Mouse (Mus musculus) C2C12 (cell line): Measurements from ENCODE around the gene Asrgl1. TPM values are rescaled to one million over a fixed set of nuclear protein-coding genes. Genes with fewer than 3 reads are reported as not detected.
"Not testable (repeated sequence)": the region's sequence is repeated elsewhere in the genome, so short reads cannot be mapped to it uniquely, and the experiment has no call there.

Experiments
- H3K27me3 ChIP-seq: one replicate; pipeline ENCODE4 v1.6.1; 2011; ENCODE audit not compliant: control insufficient read depth, insufficient read depth, insufficient read length
- H3K36me3 ChIP-seq: one replicate; pipeline ENCODE4 v1.6.1; 2011; ENCODE audit not compliant: control insufficient read depth, insufficient read depth
- H3K4me3 ChIP-seq: one replicate; pipeline ENCODE4 v1.5.1; 2011; ENCODE audit warnings: mild to moderate bottlenecking, control low read depth; ENCODE audit not compliant: poor library complexity, insufficient read depth, severe bottlenecking
- H3K79me2 ChIP-seq: one replicate; pipeline ENCODE4 v1.6.1; 2011; ENCODE audit not compliant: control insufficient read depth, insufficient read depth
- H3K79me3 ChIP-seq: one replicate; pipeline ENCODE4 v1.6.1; 2011; ENCODE audit warnings: low read depth, control low read depth
- H3ac ChIP-seq: one replicate; pipeline ENCODE3; 2011; ENCODE audit warnings: low read depth; ENCODE audit not compliant: control insufficient read depth, insufficient read length
- CEBPB ChIP-seq: IDR thresholded peaks from one replicate; pipeline ENCODE4 v1.6.1; 2011; ENCODE audit warnings: low read depth, mild to moderate bottlenecking, control low read depth, moderate library complexity
- CTCF ChIP-seq: IDR thresholded peaks from one replicate; pipeline ENCODE4 v1.5.1; 2011; ENCODE audit not compliant: control insufficient read depth, insufficient read depth, insufficient read length
- FOSL1 ChIP-seq: IDR thresholded peaks from one replicate; pipeline ENCODE4 v1.8.0; 2011; ENCODE audit warnings: mild to moderate bottlenecking, low read length; ENCODE audit not compliant: poor library complexity, insufficient read depth, severe bottlenecking
- MAX ChIP-seq: IDR thresholded peaks from one replicate; pipeline ENCODE4 v1.6.1; 2011; ENCODE audit warnings: mild to moderate bottlenecking, control low read depth
- MYOD1 ChIP-seq: IDR thresholded peaks from one replicate; pipeline ENCODE4 v1.6.1; 2011; ENCODE audit warnings: low read depth; ENCODE audit not compliant: control insufficient read depth, insufficient read length
- MYOG ChIP-seq: IDR thresholded peaks from one replicate; pipeline ENCODE4 v1.6.1; 2011; ENCODE audit not compliant: control insufficient read depth, insufficient read length; ENCODE audit errors: extremely low read depth
- USF1 ChIP-seq: IDR thresholded peaks from one replicate; pipeline ENCODE4 v1.6.1; 2011; ENCODE audit warnings: low read depth, mild to moderate bottlenecking, control low read depth, moderate library complexity
- long read RNA-seq, 2 experiments: library from polyadenylated mRNA; unstranded; transcript quantifications; one replicate each; pipeline ENCODE4 v2.0.0; 2019 to 2020
- polyA plus RNA-seq: library from polyadenylated mRNA; unstranded; fragments of >200 nt; fragmentation: generic; extraction: Trizol; gene quantifications from one replicate; pipeline ENCODE4 v1.2.1, GENCODE M21; 2012; ENCODE audit warnings: missing spikeins

Asrgl1 gene
- polyA plus RNA-seq = 4.1 TPM
- long read RNA-seq, experiment 1, full-length matches to known transcripts = 21 of 22 reads
- long read RNA-seq, experiment 1, partial matches to known transcripts = 1 of 22 reads
- long read RNA-seq, experiment 1, other reads (novel, unspliced or antisense) = 0 of 22 reads
- long read RNA-seq, experiment 2, full-length matches to known transcripts = 55 of 61 reads
- long read RNA-seq, experiment 2, partial matches to known transcripts = 2 of 61 reads
- long read RNA-seq, experiment 2, other reads (novel, unspliced or antisense) = 4 of 61 reads

DNA sequence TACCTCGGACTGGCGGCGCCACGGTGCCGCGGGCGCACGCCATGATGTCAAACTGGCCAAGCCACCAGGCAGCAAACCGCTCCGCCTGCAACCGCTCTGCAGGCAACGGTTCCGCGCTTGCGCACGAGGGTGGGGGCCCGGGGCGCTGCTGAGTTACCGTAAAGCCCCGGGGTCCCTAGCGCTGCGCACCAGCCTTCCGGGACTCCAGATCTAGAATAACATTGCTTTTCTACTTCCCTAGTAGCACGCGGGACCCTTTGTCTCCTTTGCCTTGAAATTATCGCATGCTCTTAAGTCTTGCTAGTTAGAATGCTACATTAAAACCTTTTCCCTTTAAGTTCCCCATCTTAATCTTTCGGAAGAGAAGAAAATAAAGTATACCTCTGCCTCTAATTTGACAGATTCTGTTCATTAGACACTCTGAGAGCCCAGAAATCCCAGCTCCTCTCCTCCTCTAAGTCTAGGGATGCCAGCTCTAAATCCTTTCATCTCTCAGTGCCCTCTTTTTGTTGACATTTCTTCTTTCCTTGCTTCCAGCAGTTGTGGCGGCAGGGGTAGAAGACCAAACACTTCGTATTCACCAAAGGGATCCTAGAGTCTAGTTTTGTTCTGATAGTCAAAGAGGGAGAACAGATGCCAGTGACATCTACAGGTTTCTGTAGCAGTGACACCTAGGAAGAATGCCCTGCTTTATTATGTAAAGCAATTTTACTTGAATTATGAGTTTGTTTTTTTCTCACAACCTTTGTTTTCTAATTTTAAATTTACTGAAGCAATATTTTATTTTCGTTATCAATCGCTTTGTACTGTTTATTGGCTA lies at the start of gene Asrgl1:
Asrgl1 (minus strand) TSS at position 125 of the 820 bp plus-strand sequence.
- peak within 1 kb of the TSS; percentile 70 for H3ac ChIP-seq
- TF ChIP-seq CTCF (no peak), MAX (peak; percentile 77)
- peak within 1 kb of the TSS; percentile 65 for H3K4me3 ChIP-seq
- H3K79me3 ChIP-seq = no peaks in the 10 kb centered on the region
- H3K79me2 ChIP-seq = no peaks in the 10 kb centered on the region
- no peaks in the 10 kb centered on the region for H3K36me3 ChIP-seq
- peaks cover 3% of the 10 kb centered on the region for H3K27me3 ChIP-seq

DNA sequence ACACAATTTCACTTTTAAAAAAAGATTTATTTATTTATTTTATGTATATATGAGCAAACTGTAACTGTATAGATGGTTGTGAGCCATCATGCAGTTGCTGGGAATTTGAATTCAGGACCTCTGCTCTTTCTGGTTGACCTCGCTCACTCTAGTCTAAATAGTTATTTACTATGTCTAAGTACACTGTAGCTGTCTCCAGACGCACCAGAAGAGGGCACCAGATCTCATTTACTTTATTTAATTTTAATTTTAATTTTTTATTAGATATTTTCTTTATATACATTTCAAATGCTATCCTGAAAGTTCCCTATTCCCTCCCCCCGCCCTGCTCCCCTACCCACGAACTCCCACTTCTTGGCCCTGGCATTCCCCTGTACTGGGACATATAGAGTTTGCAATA lies 10.8 kb upstream of the Asrgl1 start:
- H3ac ChIP-seq = no peak overlapping the region
- H3K36me3 ChIP-seq = no peaks in the 10 kb centered on the region
- H3K27me3 ChIP-seq = no peaks in the 10 kb centered on the region
- H3K79me3 ChIP-seq = no peaks in the 10 kb centered on the region
- no peaks in the 10 kb centered on the region for H3K79me2 ChIP-seq
- no peak overlapping the region for H3K4me3 ChIP-seq
- TF ChIP-seq CEBPB (no peak), USF1 (no peak), FOSL1 (no peak), CTCF (no peak), MYOD1 (no peak), MYOG (no peak), MAX (no peak)

DNA sequence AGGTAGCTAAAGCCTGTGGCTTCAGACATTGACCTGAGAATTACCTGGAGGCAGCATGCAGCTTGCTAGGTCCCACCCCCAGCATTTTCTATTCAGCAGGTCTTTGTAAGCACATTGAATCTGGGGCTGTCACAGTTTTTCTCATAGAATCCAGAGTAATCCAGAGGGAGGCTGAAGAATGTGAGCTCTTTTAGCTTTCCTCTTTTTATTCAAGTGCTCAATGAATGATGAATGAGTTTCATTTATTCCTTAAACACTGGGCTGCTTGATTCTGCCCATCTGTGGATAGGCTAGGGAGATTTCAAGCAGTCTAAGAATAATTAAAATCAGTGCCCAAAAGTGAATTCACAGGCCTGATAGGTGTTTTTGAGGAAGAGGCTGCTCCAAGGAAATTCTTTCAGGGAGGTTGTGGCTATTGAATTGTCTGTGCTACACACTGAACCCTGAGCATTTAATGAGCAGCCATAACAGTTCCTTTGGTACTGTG lies 8.2 kb upstream of the Asrgl1 start:
- no peak overlapping the region for H3K4me3 ChIP-seq
- H3ac ChIP-seq = no peak overlapping the region
- TF ChIP-seq MAX (no peak), FOSL1 (no peak), CTCF (no peak), MYOD1 (no peak), USF1 (no peak), CEBPB (no peak), MYOG (no peak)
- peaks cover 3% of the 10 kb centered on the region for H3K27me3 ChIP-seq
- no peaks in the 10 kb centered on the region for H3K79me3 ChIP-seq
- H3K36me3 ChIP-seq = no peaks in the 10 kb centered on the region
- no peaks in the 10 kb centered on the region for H3K79me2 ChIP-seq

DNA sequence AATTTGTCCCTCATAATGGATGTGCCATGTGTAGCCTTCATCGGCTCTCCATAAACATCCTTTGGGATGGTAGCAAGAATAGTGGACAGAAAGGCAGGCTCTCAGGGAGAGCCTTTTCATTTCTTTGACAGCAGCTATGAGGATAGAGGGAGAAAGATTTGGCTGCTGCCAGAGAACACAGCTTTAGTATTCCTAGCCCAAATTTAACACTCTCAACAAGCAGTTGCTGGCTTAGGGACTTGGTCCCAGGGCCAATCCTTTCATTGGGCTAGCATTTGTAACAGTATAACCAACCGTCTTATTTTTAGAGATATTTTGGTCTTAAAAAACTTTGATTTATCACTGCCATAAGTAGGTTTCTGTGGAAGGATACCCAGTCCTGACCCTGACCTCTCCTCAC lies 7.8 kb upstream of the Asrgl1 start:
- H3K79me2 ChIP-seq = no peaks in the 10 kb centered on the region
- no peak overlapping the region for H3K4me3 ChIP-seq
- peaks cover 3% of the 10 kb centered on the region for H3K27me3 ChIP-seq
- H3K36me3 ChIP-seq = no peaks in the 10 kb centered on the region
- TF ChIP-seq CTCF (no peak), MYOD1 (no peak), USF1 (no peak), FOSL1 (no peak)
- H3ac ChIP-seq = no peak overlapping the region
- H3K79me3 ChIP-seq = no peaks in the 10 kb centered on the region

DNA sequence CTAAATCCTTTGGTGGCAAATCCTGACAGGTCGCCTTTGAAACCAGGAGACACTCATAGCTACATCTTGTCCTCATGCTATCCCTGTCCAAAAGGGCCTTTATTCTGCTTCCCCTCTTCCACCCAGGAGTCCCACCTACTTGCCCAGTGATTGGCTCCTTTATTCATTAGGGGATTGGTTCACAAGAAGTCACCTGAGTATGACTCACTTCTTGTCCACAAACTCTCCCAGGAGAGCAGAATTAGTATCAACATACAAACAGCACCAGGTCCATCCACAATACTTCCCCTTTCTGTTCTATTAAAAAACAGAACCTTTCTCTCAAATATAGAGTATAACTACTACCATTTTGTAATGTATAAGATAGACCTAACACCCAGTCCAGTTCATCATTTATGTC lies 4.9 kb upstream of the Asrgl1 start:
- not testable (repeated sequence) for H3K79me3 ChIP-seq, H3ac ChIP-seq, H3K36me3 ChIP-seq, H3K79me2 ChIP-seq, H3K4me3 ChIP-seq, H3K27me3 ChIP-seq

DNA sequence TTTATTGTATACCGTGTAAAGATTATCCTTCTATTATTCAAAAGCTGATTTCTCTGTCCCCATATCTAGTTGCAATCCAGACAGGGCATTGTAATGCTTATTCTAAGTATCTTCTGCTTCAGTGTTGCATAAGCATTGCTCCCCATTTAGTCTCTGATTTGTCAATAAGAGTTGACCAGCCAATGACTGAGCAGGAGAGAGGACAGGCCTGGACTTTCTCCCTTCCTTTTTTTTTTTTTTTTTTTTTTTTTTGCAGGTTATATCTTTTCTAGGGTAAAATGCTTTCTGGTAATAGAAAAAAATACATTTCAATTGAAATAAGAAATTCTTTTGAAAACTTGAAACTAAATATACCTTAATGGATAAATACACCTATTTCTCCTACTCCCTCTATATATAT lies 1.7 kb upstream of the Asrgl1 start:
- TF ChIP-seq MAX (no peak), CEBPB (no peak), FOSL1 (no peak), CTCF (no peak)
- peaks cover 3% of the 10 kb centered on the region for H3K27me3 ChIP-seq
- H3ac ChIP-seq = no peak overlapping the region
- H3K79me2 ChIP-seq = no peaks in the 10 kb centered on the region
- H3K4me3 ChIP-seq = no peak overlapping the region
- H3K36me3 ChIP-seq = no peaks in the 10 kb centered on the region
- H3K79me3 ChIP-seq = no peaks in the 10 kb centered on the region
